Mouse (Mus musculus): ENCODE measurements around the gene G430095P16Rik. TPM values are rescaled to one million over a fixed set of nuclear protein-coding genes. Genes with fewer than 3 reads are reported as not detected.

The G430095P16Rik gene
- polyA plus RNA-seq, 1 experiment from 2014 or later: 0.84 TPM

DNA sequence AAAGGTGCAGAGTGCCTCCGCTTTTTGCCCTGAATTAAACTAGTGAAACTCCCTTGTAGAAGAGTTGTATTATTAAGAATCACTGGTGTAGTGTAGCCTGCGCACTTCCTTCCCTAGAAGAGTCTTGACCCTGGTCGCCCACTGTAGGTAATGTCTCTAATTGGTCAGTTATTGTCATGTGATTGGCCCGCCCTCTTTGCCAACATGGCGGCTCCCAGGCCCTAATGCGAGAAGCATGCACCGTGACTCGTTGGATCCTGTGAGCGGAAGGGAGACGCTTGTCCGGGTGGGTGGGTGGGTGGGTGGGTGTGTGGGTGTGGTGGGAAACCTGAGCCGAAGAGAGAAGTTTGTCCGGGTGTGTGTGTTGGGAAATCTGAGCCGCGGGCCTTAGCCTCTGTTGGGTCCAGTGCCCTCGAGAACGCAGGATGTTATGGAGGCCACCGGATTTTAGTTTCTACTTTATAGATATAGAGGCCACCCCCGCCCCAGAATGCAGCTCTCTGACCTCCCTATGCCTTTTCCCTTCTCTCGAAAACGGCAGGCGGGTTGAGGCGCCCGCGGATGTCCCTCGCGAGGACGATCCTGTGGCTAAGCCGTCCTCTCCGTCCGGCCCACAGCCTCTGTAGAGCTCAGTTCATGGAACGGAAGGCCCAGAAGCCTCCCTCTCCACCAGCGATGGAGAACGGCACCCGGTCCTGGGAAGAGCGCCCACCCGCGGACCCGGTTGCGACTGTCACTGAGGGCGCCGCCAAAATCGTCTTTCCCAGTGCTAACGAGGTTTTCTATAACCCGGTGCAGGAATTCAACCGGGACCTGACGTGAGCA lies 33.5 kb upstream of the G430095P16Rik start:
- H3K27me3 ChIP-seq (ENCODE audit: control insufficient read depth, insufficient read depth, low read length): no peaks in the 10 kb centered on the region
- DNase-seq (ENCODE audit: low spot score): peak; percentile 82
- under 1% methylated on average over 47 of the region's 47 CpGs for WGBS
- ATAC-seq (ENCODE audit: insufficient read depth, low FRiP score, low TSS enrichment): peak; percentile 87
- H3K4me3 ChIP-seq (ENCODE audit: low read depth, low read length): peak overlapping the region; percentile 88
- H3K27ac ChIP-seq (ENCODE audit: low read depth, low read length): 0 out of 2 replicates have a peak overlapping the region, but pooled peaks have one; percentile 20
- H3K36me3 ChIP-seq (ENCODE audit: control insufficient read depth, insufficient read depth, low read length): peaks cover 2% of the 10 kb centered on the region
- H3K4me2 ChIP-seq (ENCODE audit: low read depth): peak overlapping the region; percentile 90
- H3K9ac ChIP-seq (ENCODE audit: low read length): peak overlapping the region; percentile 80
- H3K9me3 ChIP-seq (ENCODE audit: control insufficient read depth, low read length): no peaks in the 10 kb centered on the region
- H3K4me1 ChIP-seq (ENCODE audit: control insufficient read depth, insufficient read depth, low read length): peaks cover 16% of the 10 kb centered on the region

DNA sequence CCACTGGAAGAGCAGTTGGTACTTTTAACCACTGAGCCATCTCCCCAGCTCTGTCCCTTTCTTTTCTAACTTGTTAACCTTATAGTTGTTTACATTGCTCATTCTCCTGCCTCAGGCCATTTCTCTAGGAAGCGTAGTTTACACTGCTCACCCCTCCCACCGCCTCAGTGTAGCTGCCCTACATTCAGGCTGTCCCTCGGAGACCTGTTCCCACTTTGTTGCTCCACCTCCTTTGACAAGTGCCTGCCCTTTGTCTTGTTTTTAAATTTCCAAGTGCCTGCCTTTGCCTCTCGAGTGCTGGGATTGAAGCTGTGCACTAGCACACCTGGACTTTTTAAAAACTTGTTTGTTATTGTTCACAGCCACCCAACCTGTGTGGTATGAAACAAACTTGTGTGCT lies 29.5 kb upstream of the G430095P16Rik start:
- Histone ChIP-seq H3K4me3 (ENCODE audit: low read depth, low read length) (no peak overlapping the region), H3K36me3 (ENCODE audit: control insufficient read depth, insufficient read depth, low read length) (peaks cover 11% of the 10 kb centered on the region), H3K27me3 (ENCODE audit: control insufficient read depth, insufficient read depth, low read length) (no peaks in the 10 kb centered on the region), H3K4me2 (ENCODE audit: low read depth) (no peak overlapping the region), H3K27ac (ENCODE audit: low read depth, low read length) (no peak overlapping the region), H3K9me3 (ENCODE audit: control insufficient read depth, low read length) (no peaks in the 10 kb centered on the region), H3K9ac (ENCODE audit: low read length) (no peak overlapping the region), H3K4me1 (ENCODE audit: control insufficient read depth, insufficient read depth, low read length) (peaks cover 5% of the 10 kb centered on the region)
- 80% methylated on average over 4 of the region's 4 CpGs for WGBS
- DNase-seq (ENCODE audit: low spot score) (no peak), ATAC-seq (ENCODE audit: insufficient read depth, low FRiP score, low TSS enrichment) (no peak)

DNA sequence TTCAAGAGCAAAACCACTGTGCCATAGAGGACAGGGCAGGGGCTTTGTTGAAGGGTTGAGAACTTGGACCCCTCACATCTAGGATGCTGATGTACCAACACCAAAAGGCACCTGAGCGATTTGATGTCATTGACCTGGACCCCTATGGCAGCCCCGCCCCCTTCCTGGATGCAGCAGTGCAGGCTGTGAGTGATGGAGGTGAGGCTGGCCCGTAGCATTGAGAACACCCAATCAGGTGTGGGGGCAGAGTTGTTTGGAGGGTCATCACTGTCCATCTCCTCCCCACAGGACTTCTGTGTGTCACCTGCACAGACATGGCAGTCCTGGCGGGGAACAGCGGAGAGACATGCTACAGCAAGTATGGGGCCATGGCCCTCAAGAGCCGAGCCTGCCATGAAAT lies 27.7 kb upstream of the G430095P16Rik start:
- ATAC-seq (ENCODE audit: insufficient read depth, low FRiP score, low TSS enrichment) (no peak), DNase-seq (ENCODE audit: low spot score) (no peak)
- Histone ChIP-seq H3K27me3 (ENCODE audit: control insufficient read depth, insufficient read depth, low read length) (no peaks in the 10 kb centered on the region), H3K4me1 (ENCODE audit: control insufficient read depth, insufficient read depth, low read length) (no peaks in the 10 kb centered on the region; the same call in 1 of the 2 replicates), H3K36me3 (ENCODE audit: control insufficient read depth, insufficient read depth, low read length) (peaks cover 13% of the 10 kb centered on the region), H3K4me3 (ENCODE audit: low read depth, low read length) (no peak overlapping the region), H3K27ac (ENCODE audit: low read depth, low read length) (no peak overlapping the region), H3K9ac (ENCODE audit: low read length) (no peak overlapping the region), H3K9me3 (ENCODE audit: control insufficient read depth, low read length) (no peaks in the 10 kb centered on the region), H3K4me2 (ENCODE audit: low read depth) (no peak overlapping the region)
- 95% methylated on average over 6 of the region's 6 CpGs for WGBS

DNA sequence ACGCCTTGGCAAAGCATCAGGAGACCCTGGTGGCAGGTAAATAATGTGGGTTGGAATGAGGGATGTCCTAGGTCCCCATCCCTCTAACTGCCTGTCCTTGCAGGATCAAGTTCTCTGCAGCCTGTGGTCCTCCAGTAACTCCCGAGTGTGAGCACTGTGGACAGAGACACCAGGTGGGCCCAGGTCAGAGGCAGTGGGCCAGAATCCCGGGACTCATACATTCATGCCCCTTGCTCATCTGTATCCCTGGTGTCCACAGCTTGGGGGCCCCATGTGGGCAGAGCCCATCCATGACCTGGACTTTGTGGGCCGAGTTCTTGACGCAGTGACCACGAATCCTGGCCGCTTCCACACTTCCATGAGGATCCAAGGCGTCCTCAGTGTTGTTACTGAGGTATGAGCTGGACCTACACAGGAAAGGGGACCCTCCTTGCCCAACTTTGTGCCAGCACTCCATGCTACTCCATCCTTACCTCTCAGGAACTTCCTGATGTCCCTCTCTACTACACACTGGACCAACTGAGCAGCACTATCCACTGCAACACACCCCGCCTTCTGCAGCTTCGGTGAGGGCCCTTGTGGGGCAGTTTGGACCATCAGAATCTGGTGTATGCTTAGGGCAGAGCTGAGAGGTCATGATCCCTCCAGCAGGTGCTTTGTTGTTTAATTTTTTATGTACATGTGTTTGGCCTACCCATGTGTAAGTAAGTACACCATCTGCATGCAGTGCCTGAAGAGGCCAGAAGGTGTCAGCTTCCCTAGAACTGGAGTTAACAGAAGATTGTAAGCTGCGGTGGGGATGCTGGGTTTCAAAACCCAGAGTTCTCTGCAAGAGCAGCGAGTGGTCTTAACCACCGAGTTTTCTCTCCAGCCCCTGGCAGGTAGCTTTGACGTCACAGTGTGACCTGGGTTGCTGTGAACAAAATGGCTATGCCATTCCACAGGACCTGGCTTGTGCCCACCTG lies 25.4 kb upstream of the G430095P16Rik start:
- no peak overlapping the region for H3K27ac ChIP-seq (ENCODE audit: low read depth, low read length)
- no peak for ATAC-seq (ENCODE audit: insufficient read depth, low FRiP score, low TSS enrichment)

DNA sequence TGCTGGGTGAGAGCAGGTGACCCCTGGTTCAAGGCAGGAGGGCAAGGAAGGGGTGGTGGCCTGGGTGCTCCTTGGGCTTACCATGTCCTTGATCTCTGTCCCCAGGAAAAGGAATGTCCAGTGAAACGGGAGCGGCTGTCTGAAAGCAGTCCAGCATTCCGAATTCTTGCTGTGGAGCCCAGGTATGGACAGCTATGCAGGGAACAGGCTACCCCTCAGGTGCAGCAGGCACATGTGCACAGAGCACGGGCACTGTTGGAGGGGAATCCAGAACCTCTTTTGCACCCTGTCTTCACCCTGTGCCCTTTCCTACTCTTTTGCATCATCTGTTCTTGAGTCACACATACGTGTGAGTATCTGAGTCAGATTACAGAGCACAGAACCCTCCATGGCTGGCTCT lies 24.5 kb upstream of the G430095P16Rik start:
- no peak for ATAC-seq (ENCODE audit: insufficient read depth, low FRiP score, low TSS enrichment)
- no peak overlapping the region for H3K27ac ChIP-seq (ENCODE audit: low read depth, low read length)
- peaks cover 11% of the 10 kb centered on the region; the same call in 1 of the 2 replicates for H3K36me3 ChIP-seq (ENCODE audit: control insufficient read depth, insufficient read depth, low read length)
- no peaks in the 10 kb centered on the region for H3K4me1 ChIP-seq (ENCODE audit: control insufficient read depth, insufficient read depth, low read length)
- no peak overlapping the region for H3K9ac ChIP-seq (ENCODE audit: low read length)
- H3K4me3 ChIP-seq (ENCODE audit: low read depth, low read length): no peak overlapping the region
- WGBS: 89% methylated on average over 5 of the region's 5 CpGs
- no peak overlapping the region for H3K4me2 ChIP-seq (ENCODE audit: low read depth)
- H3K27me3 ChIP-seq (ENCODE audit: control insufficient read depth, insufficient read depth, low read length): peaks cover 25% of the 10 kb centered on the region
- no peak for DNase-seq (ENCODE audit: low spot score)
- no peaks in the 10 kb centered on the region for H3K9me3 ChIP-seq (ENCODE audit: control insufficient read depth, low read length)

More for the DNA sequence above, 25.4 kb upstream of the G430095P16Rik start:
- Histone ChIP-seq H3K27me3 (ENCODE audit: control insufficient read depth, insufficient read depth, low read length) (peaks cover 17% of the 10 kb centered on the region), H3K9ac (ENCODE audit: low read length) (no peak overlapping the region), H3K9me3 (ENCODE audit: control insufficient read depth, low read length) (no peaks in the 10 kb centered on the region), H3K4me3 (ENCODE audit: low read depth, low read length) (no peak overlapping the region), H3K4me1 (ENCODE audit: control insufficient read depth, insufficient read depth, low read length) (no peaks in the 10 kb centered on the region), H3K4me2 (ENCODE audit: low read depth) (no peak overlapping the region), H3K36me3 (ENCODE audit: control insufficient read depth, insufficient read depth, low read length) (peaks cover 11% of the 10 kb centered on the region; the same call in 1 of the 2 replicates)
- 89% methylated on average over 14 of the region's 14 CpGs for WGBS
- DNase-seq (ENCODE audit: low spot score): peak; percentile 21

DNA sequence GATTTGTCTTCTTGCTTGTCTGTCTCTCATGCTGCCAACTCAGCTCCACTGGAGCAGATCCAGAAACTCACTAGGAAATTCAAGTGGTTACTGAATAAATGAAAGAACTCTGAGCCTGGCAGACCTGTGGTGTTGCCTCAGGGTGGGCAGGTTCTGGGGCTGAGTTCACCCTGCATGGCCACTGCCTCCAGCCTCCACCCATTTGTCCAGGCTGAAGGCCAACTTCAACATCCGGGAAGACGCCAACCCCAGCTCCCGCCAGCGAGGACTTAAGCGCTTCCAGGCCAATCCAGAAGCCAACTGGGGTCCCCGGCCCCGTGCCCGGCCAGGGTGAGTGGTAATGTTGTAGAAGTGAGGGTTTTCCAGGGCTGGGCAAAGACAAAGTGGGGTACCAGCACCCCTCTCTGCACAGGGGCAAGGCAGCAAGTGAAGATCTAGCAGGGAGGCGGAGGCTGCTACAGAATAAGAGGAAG lies 23.8 kb upstream of the G430095P16Rik start:
- Histone ChIP-seq H3K4me1 (ENCODE audit: control insufficient read depth, insufficient read depth, low read length) (no peaks in the 10 kb centered on the region), H3K4me2 (ENCODE audit: low read depth) (no peak overlapping the region), H3K27me3 (ENCODE audit: control insufficient read depth, insufficient read depth, low read length) (peaks cover 32% of the 10 kb centered on the region), H3K4me3 (ENCODE audit: low read depth, low read length) (no peak overlapping the region), H3K9me3 (ENCODE audit: control insufficient read depth, low read length) (no peaks in the 10 kb centered on the region), H3K9ac (ENCODE audit: low read length) (no peak overlapping the region), H3K36me3 (ENCODE audit: control insufficient read depth, insufficient read depth, low read length) (peaks cover 11% of the 10 kb centered on the region; the same call in 1 of the 2 replicates), H3K27ac (ENCODE audit: low read depth, low read length) (no peak overlapping the region)
- 93% methylated on average over 9 of the region's 9 CpGs for WGBS
- ATAC-seq (ENCODE audit: insufficient read depth, low FRiP score, low TSS enrichment): no peak
- DNase-seq (ENCODE audit: low spot score): no peak

DNA sequence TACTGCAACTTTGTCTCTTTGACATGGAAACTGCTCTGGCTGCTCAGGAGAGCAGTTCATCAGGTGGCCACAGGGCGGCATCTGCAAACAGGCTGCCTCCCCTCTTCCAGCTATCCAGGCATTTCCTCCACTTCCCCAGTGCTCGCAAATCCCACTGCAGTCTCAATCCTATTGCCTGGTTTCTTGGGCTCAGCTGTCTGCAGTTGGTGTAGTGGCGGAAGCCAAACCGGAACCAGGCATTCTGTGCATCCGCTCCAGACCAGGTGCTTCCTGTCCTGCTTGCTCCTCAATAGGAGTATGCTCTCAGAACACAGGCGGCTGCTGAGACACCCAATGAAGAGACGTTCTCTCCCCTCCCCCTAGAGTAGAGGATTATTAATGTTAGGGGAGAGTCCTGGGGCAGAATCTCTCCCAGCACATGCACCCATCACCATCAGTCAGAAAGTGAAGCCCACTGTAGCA lies 22.9 kb upstream of the G430095P16Rik start:
- ATAC-seq (ENCODE audit: insufficient read depth, low FRiP score, low TSS enrichment): no peak
- peak; percentile 57 for DNase-seq (ENCODE audit: low spot score)

DNA sequence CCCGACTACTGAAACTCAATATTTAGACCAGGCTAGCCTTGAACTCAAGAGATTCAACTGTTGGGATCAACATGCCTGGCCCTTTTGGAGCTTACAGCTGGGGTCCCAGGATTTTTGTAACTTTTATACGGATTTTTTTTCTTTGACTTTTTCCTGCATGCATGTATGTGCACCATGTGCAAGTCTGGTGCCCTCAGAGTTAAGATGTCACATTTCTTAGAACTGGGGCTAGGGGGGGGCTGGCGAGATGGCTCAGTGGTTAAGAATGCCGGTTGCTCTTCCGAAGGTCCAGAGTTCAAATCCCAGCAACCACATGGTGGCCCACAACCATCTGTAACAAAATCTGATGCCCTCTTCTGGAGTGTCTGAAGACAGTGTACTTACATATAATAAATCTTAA lies 22.3 kb upstream of the G430095P16Rik start:
- Histone ChIP-seq H3K9ac (ENCODE audit: low read length) (no peak overlapping the region), H3K4me2 (ENCODE audit: low read depth) (no peak overlapping the region), H3K27ac (ENCODE audit: low read depth, low read length) (no peak overlapping the region), H3K4me3 (ENCODE audit: low read depth, low read length) (no peak overlapping the region), H3K36me3 (ENCODE audit: control insufficient read depth, insufficient read depth, low read length) (peaks cover 9% of the 10 kb centered on the region; the same call in 1 of the 2 replicates), H3K9me3 (ENCODE audit: control insufficient read depth, low read length) (no peaks in the 10 kb centered on the region), H3K27me3 (ENCODE audit: control insufficient read depth, insufficient read depth, low read length) (peaks cover 48% of the 10 kb centered on the region), H3K4me1 (ENCODE audit: control insufficient read depth, insufficient read depth, low read length) (no peaks in the 10 kb centered on the region)
- 86% methylated on average over 5 of the region's 5 CpGs for WGBS
- ATAC-seq (ENCODE audit: insufficient read depth, low FRiP score, low TSS enrichment) (no peak), DNase-seq (ENCODE audit: low spot score) (no peak)

More for the DNA sequence above, 22.9 kb upstream of the G430095P16Rik start:
- Histone ChIP-seq H3K4me2 (ENCODE audit: low read depth) (no peak overlapping the region), H3K9ac (ENCODE audit: low read length) (no peak overlapping the region), H3K36me3 (ENCODE audit: control insufficient read depth, insufficient read depth, low read length) (peaks cover 11% of the 10 kb centered on the region; the same call in 1 of the 2 replicates), H3K4me1 (ENCODE audit: control insufficient read depth, insufficient read depth, low read length) (no peaks in the 10 kb centered on the region), H3K27me3 (ENCODE audit: control insufficient read depth, insufficient read depth, low read length) (peaks cover 41% of the 10 kb centered on the region), H3K27ac (ENCODE audit: low read depth, low read length) (no peak overlapping the region), H3K9me3 (ENCODE audit: control insufficient read depth, low read length) (no peaks in the 10 kb centered on the region), H3K4me3 (ENCODE audit: low read depth, low read length) (no peak overlapping the region)
- 65% methylated on average over 7 of the region's 7 CpGs for WGBS

Measured in neural tube, embryonic 11.5 days (tissue).